ENCODE assay signal across 8 mouse cellular contexts in genomic region chr12:26884156-26884555, GRCm38 (mm10).
DNase-seq lines count a peak whose midpoint lies in the region; ATAC-seq lines count a peak whose summit lies in the region.

No protein-coding gene starts in this region.

- no peak for DNase-seq in embryonic facial prominence, embryonic 10.5 days (ENCODE audit: low spot score)
- peak; percentile 25 for DNase-seq in Muller cell, postnatal 12 days (ENCODE audit: inconsistent ontology term)
- DNase-seq in left cerebral cortex, postnatal 4 days = peak; percentile 11
- peak; percentile 12 to 19 for DNase-seq in urinary bladder, postnatal 36 days (ENCODE audit: low spot score in 2 of 2)
- no peak for DNase-seq in B cell, adult 2 months

- H3K27ac ChIP-seq in embryonic facial prominence, embryonic 12.5 days = peak overlapping the region; percentile 57; the same call in 1 of the 2 replicates
- no peak overlapping the region for H3K27ac ChIP-seq in embryonic facial prominence, embryonic 10.5 days (replicated peaks)

- H3K27me3 ChIP-seq in embryonic facial prominence, embryonic 12.5 days = no peaks in the 10 kb centered on the region
- no peaks in the 10 kb centered on the region for H3K27me3 ChIP-seq in embryonic facial prominence, embryonic 10.5 days (replicated peaks; ENCODE audit: low read depth, poor library complexity, severe bottlenecking)

- no peak overlapping the region for H3K4me2 ChIP-seq in embryonic facial prominence, embryonic 12.5 days (replicated peaks)

- ATAC-seq in embryonic facial prominence, embryonic 12.5 days (ENCODE audit: insufficient number of reproducible peaks, insufficient read depth, low FRiP score, low TSS enrichment) = 0 out of 2 replicates have a peak, but pooled peaks have one; percentile 50
- ATAC-seq in frontal cortex, adult (ENCODE audit: low TSS enrichment) = peak; percentile 88
- ATAC-seq in CD4-positive, CD25-positive, alpha-beta regulatory T cell, adult 4 months = no peak

- no peak overlapping the region for H3K4me3 ChIP-seq in embryonic facial prominence, embryonic 12.5 days
- H3K4me3 ChIP-seq in embryonic facial prominence, embryonic 10.5 days = no peak overlapping the region

- intact Hi-C loops in left cerebral cortex, postnatal 4 days (cut with DNase I) = loop anchor here (10.0 kb wide), 1 partner anchor 451 kb away; no protein-coding TSS in a partner anchor

- peaks cover 21% of the 10 kb centered on the region for H3K4me1 ChIP-seq in embryonic facial prominence, embryonic 12.5 days
- H3K4me1 ChIP-seq in embryonic facial prominence, embryonic 10.5 days = peaks cover 28% of the 10 kb centered on the region

- H3K9me3 ChIP-seq in embryonic facial prominence, embryonic 12.5 days = no peaks in the 10 kb centered on the region
- H3K9me3 ChIP-seq in embryonic facial prominence, embryonic 10.5 days = no peaks in the 10 kb centered on the region

- 43% methylated on average over 5 of the region's 5 CpGs for WGBS in embryonic facial prominence, embryonic 12.5 days
- 59% methylated on average over 5 of the region's 5 CpGs for WGBS in embryonic facial prominence, embryonic 10.5 days

- H3K9ac ChIP-seq in embryonic facial prominence, embryonic 12.5 days = no peak overlapping the region

- no peaks in the 10 kb centered on the region for H3K36me3 ChIP-seq in embryonic facial prominence, embryonic 12.5 days
- no peaks in the 10 kb centered on the region for H3K36me3 ChIP-seq in embryonic facial prominence, embryonic 10.5 days (replicated peaks)

Comparison
In these comparisons a context has a peak if more than half of its experiments do, and no peak if none do; other contexts are left out.
1. DNase-seq: peak in Muller cell, postnatal 12 days (single experiment), left cerebral cortex, postnatal 4 days (single experiment) and urinary bladder, postnatal 36 days (2 of 2); none in embryonic facial prominence, embryonic 10.5 days (single experiment) and B cell, adult 2 months (0 of 2).